Mouse (Mus musculus) ES-E14 (cell line): ENCODE results near the gene Krt13.

ENCODE experiments used
- CHD2 ChIP-seq: IDR thresholded peaks from 2 replicates; pipeline ENCODE4 v1.6.1; 2014; ENCODE audit warnings: mild to moderate bottlenecking, low read depth, low read length, inconsistent platforms
- HCFC1 ChIP-seq: IDR thresholded peaks from 2 replicates; pipeline ENCODE4 v1.6.1; 2012; ENCODE audit warnings: low read length, inconsistent platforms, borderline replicate concordance; ENCODE audit not compliant: insufficient read depth
- MAFK ChIP-seq: IDR thresholded peaks from 2 replicates; pipeline ENCODE4 v1.6.1; 2014; ENCODE audit warnings: mild to moderate bottlenecking, low read depth, low read length, inconsistent platforms; ENCODE audit not compliant: insufficient read depth
- ZC3H11A ChIP-seq: IDR thresholded peaks from 2 replicates; pipeline ENCODE4 v1.6.1; 2012; ENCODE audit warnings: low read depth, mild to moderate bottlenecking, inconsistent platforms, low read length, borderline replicate concordance
- ZNF384 ChIP-seq: IDR thresholded peaks from 2 replicates; pipeline ENCODE4 v1.6.1; 2012; ENCODE audit warnings: low read depth, low read length, inconsistent platforms

- no peak for TF ChIP-seq ZC3H11A
- no peak for TF ChIP-seq HCFC1
- no peak for TF ChIP-seq ZNF384
- TF ChIP-seq MAFK = no peak
- TF ChIP-seq CHD2 = no peak
Observed at GRCm38 (mm10) chr11:100121466-100121865, at the start of gene Krt13.
